Mouse (Mus musculus) kidney, postnatal 10 days (tissue): ENCODE results near the gene Slc37a4.
"Not testable (repeated sequence)": the region's sequence is repeated elsewhere in the genome, so short reads cannot be mapped to it uniquely, and the experiment has no call there.

ENCODE experiments used
- DNase-seq: peaks from one replicate; pipeline ENCODE4 v3.0.0; 2021; ENCODE audit warnings: mixed read lengths

Slc37a4 gene

DNA sequence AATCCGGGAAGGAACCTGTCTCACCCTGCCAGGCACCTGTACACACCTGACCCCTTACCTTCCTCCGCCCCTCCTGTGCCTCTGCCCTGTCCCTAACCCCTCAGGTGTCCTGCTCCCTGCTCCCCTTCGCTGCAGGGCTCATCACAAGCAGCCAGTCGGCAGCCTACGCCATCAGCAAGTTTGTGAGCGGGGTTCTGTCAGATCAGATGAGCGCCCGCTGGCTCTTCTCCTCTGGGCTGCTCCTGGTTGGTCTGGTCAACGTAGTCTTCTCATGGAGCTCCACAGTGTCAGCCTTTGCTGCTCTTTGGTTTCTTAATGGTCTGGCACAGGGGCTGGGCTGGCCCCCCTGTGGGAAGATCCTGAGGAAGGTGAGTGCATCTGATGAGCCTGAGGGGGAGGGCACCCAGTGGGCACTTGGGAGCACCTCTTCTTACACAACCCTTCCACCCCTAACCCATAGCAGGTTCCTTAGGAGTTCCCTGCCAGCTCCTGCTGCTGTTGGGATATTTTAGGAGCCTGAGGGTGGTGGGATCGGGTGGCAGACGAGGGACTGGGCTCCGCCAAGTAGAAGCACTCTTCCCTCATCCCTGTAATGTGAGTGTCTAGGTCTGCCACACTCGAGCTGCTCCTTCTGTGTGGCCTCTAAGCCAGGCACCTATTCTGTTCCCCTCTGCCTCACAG is 2.6 kb downstream of the Slc37a4 start:
- DNase-seq, result peak; percentile 26

DNA sequence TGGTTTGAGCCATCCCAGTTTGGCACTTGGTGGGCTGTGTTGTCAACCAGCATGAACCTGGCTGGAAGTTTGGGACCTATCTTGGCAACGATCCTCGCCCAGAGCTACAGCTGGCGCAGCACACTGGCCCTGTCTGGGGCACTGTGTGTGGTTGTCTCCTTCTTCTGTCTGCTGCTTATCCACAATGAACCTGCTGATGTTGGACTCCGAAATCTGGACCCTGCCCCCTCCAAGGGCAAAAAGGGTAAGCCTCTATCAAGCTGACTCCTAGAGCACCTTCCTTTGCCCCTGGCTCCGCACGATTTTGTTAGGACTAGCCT is 3.1 kb downstream of the Slc37a4 start:
- DNase-seq, result no peak

DNA sequence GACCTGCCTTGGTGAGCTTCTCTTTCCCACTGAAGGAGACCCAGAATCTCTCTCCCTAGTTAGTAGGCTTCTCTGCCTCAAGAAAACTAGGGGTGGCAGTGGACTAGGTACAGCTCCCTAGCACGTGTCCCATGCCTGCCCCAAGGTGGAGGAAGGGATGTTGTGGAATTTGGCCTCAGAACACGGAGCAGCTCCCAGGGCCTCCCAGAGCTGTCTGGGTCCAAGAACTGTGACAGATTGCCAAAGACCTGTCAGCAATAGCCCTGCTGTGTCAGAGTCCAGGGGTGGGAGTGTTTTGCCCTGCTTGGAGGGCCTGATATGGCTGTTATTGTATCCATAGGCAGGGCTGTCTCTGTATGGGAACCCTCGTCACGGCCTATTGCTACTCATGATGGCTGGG is 4.4 kb downstream of the Slc37a4 start:
- peak; percentile 69 for DNase-seq

DNA sequence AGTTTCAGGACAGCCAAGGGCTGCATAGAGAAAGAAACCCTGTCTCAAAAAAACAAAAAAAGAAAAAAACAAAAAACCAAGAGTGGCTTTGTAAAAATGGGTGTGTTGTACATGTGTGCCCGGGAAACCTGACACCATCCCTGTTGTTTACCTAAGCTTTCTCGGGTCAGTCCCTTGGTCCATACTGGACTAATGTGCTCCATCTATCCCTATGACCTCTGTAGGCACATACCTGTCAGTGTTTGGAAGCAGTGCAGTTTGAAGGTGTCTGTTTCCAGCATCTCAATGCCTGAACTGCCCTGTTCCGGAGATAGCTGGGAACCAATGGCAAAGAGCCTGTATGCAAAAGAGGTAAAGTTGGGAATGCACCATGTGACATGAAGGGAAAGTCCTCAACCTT is 8.4 kb downstream of the Slc37a4 start:
- DNase-seq, result no peak

GRCm38 (mm10) chr9:44406906-44407751 is 10.5 kb downstream of the Slc37a4 start, which contains the start of the genes Rps25 and Trappc4:
TSS of gene Rps25 (plus strand) at chr9:44407139.
TSS of gene Trappc4 (minus strand) at chr9:44407600.
- peak; percentile 96 for DNase-seq

DNA sequence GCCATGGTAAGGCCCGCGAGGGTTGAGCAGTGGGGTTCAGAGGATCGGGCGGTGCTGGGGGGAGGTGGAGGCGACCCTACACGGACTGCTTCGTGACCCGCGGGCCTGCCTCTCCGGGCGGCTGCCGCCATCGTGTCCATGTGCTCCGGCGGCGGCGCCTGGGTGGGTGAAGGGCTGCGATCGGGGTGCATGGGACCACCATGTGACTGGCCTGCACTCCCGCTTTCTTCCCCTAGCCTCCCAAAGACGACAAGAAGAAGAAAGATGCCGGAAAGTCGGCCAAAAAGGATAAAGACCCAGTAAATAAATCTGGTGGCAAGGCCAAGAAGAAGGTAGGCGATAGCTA is 11.1 kb downstream of the Slc37a4 start:
- no peak for DNase-seq

GRCm38 (mm10) chr9:44408693-44409092 is 12.0 kb downstream of the Slc37a4 start:
- DNase-seq, result not testable (repeated sequence)

GRCm38 (mm10) chr9:44410647-44411336 is 14.1 kb downstream of the Slc37a4 start:
- DNase-seq, result no peak

DNA sequence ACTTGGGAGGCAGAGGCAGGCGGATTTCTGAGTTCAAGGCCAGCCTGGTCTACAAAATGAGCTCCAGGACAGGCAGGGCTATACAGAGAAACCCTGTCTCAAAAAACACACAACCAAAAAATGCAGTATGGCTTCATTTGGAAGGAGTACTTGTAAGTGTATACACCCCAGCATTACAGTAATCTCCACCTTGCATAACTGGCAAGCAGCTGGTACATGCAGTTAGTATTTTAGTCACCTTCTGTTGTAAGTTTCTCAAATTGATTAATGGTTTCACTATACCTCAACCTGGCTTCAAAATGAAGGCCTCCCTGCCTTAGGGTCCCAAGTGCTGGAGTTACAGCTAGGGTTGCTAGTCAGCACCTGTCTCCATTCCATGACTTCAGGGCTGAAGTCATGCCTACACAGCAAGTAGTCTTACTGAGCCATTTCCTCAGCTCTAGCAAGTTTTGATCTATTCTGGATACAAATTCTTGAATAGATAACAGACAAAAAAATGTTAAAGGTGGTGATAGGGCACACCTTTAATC is 15.0 kb downstream of the Slc37a4 start:
- no peak for DNase-seq

DNA sequence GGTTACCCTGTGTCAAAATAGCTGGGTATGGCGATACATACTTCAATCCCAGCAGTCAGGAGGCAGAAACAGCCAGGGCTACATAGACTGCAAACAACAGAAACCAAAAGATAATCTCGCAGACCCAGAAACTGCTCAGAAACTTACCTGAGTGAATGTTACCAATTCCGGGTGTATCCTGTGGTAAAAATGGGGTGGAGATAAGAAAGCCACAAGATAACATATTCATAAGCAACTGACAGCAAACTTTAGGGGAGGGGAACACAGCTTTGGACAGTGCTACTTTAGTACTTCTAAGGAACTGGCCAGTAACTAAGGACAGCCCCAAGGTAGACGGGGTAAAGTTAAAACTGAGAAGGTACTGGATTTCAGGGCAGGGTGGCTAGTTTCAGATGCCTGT is 15.7 kb downstream of the Slc37a4 start:
- DNase-seq, result no peak

DNA sequence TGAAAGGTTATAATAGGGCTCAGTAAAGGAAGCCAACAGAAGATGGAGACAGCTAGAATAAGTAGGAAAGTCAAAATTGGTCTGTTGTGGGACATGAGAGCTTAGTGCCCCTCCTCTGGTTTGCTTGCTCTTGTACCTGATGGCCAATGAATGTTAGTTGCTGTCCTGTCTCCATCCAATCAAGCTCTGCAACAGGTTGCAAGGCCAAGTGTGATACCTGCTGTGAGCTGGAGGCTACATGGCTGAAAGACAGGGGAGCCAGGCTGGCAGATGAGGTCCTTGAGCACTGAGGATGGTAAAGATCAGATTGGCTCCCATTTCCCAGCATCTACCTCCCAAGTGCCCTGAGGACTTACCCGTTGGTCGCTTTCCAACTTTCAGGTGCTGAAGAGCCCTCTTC is 16.1 kb downstream of the Slc37a4 start:
- DNase-seq, result no peak

DNA sequence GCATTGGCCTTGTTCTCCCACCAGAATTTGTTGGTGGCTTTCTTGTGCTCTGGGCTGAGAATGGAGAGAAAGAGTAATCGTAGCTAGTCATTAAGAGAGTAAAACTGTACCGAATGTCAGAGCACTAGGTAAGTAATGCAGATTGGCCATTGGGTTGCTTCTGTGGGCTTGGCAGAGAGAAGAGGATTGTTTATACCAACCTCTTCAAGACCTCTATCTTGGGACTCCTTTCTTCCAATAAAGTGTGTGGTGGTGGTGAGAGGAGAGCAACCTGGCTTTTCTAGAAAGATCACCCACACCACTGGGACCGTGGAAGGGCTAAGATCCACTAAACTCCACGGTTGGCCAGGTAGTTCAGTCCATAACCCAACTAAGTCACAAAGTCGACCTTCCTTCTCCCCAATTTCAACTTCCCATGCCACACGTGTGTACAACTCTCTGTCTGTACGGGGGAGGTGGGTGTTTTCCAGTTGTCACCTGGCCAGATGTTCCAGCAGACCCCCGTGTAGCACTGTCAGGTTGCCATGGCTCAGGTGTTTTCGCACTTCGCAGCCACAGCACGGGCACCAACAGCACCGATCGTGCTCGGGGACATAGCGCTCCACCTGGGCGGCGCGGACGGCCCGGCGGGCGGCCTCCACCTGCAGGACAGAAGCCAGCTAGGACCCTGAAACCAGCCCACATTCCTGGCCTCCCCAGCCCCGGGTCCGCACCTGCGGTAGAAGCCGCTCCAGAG is 20.7 kb downstream of the Slc37a4 start:
- DNase-seq, result no peak

GRCm38 (mm10) chr9:44417892-44418363 is 21.3 kb downstream of the Slc37a4 start:
- DNase-seq, result peak; percentile 98

DNA sequence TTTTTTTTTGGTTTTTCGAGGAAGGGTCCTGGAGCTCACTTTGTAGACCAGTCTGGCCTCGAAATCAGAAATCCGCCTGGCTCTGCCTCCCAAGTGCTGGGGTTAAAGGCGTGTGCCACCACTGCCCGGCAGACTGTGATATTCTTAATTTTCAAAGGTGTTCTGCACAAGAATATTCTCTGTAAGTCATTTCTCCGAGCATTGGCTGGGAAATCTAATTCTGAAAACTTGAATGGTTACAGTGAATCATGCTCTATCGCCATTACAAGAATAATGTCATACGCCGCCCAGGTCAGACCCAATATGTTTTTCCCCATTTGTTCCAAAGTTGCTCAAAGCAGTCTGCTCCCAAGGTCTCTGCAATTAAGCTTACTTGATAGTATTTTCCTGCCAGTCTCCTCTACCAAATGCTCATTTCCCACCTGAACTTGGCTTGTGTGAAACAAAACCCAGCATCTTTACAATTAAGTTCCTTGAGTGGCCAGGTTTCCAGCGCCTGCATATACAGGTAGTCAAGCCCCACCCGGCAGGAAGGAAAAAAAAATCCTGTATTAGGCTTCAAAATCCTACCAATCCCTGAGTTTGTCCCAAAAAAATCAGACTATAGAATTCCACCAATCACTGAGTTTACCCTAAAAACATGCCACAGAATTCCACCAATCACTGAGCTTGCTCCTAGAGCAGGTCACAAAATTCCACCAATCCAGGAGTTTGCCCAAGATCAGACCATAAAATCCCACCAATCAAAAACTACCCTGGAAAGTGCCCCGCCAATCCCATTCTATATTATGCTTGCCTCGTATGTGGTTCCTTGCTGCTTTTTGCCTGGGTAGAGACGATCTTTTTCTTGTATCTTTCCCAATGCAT is 22.1 kb downstream of the Slc37a4 start, which contains the start of gene Ccdc84:
TSS of gene Ccdc84 (minus strand) at position 51 of the 867 bp plus-strand sequence.
- no peak for DNase-seq

DNA sequence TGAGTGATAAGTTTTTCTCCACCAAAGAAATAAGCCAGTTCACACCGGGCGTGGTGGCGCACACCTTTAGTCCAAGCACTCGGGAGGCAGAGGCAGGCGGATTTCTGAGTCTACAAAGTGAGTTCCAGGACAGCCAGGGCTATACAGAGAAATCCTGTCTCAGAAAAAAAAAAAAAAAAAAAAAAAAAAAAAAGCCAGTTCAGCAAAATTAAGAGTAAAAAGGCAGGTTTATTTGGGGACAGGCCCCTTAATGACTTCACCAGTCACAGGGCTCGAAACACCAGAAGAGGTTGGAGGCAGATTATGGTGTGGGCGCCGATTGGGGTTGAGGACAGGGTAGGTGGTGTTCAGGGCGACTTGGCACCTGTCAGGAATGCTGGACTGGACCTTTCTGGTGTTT is 23.1 kb downstream of the Slc37a4 start:
- DNase-seq, result not testable (repeated sequence)

DNA sequence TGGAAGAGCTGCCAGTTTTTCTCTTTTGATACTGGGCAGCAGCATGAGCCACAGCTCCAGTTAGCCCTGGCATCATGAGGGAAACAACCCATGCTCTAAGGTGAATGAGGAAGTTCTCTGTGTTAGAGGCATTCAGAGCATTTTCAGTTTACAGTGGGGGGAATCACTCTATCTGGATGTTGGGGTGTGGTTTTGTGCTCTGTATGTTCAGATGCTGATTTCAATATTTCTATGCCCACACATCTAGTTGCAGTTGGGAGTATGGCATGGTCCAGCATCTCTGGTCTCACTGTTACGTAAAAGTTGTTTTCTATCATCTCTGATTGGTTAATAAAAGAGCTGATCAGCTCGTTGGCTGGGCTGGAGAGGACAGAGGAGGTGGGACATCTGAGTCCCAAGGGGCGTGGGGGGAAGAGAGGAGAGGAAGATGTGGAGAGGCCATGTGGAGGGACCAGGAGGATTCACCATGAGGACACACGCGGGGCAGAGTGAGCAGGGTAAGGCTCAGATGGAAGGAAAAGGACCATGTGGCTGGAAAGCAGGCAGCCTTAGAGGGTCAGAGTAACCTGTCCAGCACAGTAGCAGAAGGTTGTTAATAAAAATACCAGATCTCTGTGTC is 23.7 kb downstream of the Slc37a4 start:
- DNase-seq, result no peak

DNA sequence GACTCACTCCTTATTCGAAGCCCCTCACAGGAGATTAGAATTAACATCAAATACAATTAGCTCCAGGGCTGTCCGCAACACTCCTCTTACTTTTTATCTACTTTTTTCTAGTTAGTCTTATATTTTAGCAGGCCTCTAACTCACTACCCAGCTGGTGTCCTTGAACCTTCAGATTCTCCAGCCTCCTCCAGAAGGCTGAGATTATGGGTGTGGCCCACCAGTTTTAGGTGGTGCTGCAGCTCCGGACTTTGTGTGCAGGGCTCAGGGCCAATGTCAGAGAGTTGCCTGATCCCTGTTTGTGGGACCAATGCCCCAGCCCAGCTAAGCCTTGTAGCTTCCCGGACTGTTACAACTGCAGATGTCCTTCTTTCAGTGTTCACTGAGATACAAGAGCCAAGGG is 26.9 kb downstream of the Slc37a4 start:
- DNase-seq, result no peak

DNA sequence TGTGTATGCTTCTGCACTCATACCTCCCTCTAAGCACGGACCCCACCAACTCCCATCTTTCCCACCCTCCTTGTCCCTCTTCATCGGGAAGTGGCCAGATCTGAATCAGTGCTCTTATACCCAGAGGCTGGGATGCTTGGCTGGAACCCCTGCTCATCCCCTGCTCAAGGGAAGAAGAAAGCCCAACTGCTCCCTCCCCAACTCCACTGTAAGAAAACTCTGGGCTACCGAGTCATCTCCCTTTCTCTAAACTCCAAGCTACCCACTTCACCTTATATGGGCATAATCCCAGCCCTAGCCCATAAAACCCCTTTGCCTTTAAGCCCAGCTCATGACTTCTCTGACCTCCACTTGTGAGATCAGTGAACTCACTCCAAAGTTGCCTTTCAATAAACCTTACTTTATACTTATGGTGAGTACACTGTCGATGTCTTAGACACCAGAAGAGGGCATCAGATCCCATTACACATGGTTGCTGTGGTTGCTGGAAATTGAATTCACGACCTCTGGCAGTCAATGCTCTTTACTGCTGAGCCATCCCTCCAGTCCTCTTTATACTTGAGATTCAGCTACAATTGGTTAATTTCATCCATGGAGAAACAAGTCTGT is 36.0 kb downstream of the Slc37a4 start:
- DNase-seq, result no peak

GRCm38 (mm10) chr9:44435747-44436146 is 39.1 kb downstream of the Slc37a4 start:
- no peak for DNase-seq

GRCm38 (mm10) chr9:44440961-44441360 is 44.3 kb downstream of the Slc37a4 start, which contains the start of gene Foxr1:
TSS of gene Foxr1 (minus strand) at chr9:44441136.
- no peak for DNase-seq
